Mouse (Mus musculus): Measurements from ENCODE around the gene Irf2.

The Irf2 gene

GRCm38 (mm10) chr8:46739003-46739949, at the start of gene Irf2:
Gene Irf2 (plus strand): TSS chr8:46739732.
- DNase-seq (ENCODE audit: low read depth), result peak; percentile 97

DNA sequence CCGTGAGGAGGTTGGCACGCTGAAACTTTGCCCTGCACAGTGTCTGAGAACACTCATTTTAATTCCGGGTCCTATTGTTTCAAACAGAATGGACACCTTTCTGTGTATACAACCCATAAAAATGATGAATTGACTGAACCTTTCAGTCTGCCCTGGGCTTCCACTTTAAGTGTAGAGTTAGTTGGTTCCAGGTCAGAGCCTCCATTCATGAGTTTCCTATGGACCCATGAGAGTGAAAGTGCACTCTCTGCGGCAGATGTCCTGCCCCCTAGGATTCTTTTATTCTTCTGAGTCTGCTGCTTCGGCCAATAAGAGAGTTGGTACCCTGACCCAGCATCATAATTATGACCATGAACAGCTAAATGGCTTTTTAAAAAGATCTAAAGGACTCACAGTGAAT, 49.4 kb upstream of the Irf2 start:
- DNase-seq (ENCODE audit: low read depth), result no peak

- no peak for DNase-seq (ENCODE audit: low read depth)
These were observed 49.0 kb upstream of the Irf2 start for GRCm38 (mm10) chr8:46690581-46690980.

- DNase-seq (ENCODE audit: low read depth), result no peak
These were observed 48.2 kb upstream of the Irf2 start for GRCm38 (mm10) chr8:46691360-46691759.

- peak; percentile 43 for DNase-seq (ENCODE audit: low read depth)
These were observed 43.1 kb upstream of the Irf2 start for GRCm38 (mm10) chr8:46696256-46697041.

GRCm38 (mm10) chr8:46697566-46697965, 42.0 kb upstream of the Irf2 start:
- no peak for DNase-seq (ENCODE audit: low read depth)

DNA sequence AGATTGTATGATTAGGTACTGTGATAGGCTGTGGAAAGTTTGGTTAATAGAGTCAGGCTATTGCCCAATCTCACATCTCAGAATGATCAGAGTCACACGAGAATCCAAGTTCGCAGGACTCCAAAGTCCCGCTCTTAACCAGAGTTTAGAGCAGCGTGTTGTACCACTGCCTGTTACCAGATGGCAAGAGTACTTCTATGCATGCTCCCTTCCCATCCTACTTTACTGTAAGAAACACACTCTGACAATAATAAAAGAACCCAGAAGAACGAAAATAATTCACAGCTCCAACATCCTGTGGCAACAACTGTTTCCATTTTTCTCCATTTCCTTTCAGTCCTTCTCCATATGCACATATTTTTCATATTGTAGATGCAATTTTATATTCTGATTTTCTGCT, 41.4 kb upstream of the Irf2 start:
- peak; percentile 36 for DNase-seq (ENCODE audit: low read depth)

DNA sequence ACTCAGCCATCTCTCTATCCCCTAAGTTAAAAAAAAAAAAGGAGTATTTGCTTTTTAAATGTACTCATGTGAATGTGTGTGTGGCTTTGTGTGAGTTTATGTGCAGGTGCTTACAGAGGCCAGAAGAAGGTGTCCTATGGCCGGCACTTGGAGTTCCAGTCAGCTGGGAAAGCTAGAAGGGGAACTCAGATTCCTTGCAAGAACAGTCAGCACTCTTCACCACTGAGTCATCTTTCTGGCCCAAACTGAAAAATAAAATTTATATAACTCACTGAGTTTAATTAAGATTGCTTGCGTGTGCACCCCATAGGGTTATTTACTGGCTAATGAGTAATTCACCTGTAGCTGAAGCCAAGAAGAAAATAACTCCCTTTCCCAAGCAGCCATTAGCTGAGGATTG, 34.4 kb upstream of the Irf2 start:
- DNase-seq (ENCODE audit: low read depth), result no peak

DNA sequence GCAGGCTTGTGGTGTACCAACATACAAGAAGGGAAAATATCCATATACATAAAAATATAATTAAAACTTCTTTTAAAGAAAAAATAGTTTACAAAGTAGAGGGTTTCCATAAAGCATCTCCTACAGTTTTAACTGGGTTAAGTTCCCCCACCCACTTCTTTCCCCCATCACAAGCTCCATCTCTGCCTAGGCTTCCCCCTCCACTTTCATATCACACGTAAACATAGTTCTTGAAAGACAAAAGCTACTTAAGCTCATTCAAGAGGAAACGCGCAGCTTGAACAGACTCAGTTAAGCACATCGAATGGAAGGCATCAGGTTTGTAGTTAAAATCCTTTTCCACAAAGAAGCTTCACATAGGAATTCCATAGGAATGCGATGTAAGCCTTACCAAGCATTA, 32.8 kb upstream of the Irf2 start:
- peak; percentile 50 for DNase-seq (ENCODE audit: low read depth)

GRCm38 (mm10) chr8:46709302-46709701, 30.2 kb upstream of the Irf2 start:
- no peak for DNase-seq (ENCODE audit: low read depth)

DNA sequence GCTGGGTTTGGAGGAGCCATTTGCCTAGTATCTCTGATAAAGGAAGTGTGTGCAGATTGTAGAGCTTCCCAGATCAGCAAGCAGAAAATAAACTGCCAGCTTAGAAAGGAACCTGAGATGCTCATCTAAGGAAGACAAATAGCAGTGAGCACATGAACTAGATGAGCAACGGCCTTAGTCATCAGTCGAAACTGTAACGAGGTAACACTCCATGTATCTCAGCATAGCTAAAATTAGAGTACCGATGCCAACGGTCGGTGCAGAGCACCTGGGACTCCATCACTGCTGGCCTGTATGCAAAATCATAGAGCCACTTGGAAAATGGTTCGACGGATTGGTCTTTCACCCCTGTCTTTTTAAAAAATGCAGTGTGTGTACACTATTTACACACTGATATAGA, 29.2 kb upstream of the Irf2 start:
- no peak for DNase-seq (ENCODE audit: low read depth)

GRCm38 (mm10) chr8:46711496-46711895, 28.0 kb upstream of the Irf2 start:
- DNase-seq (ENCODE audit: low read depth), result no peak

- DNase-seq (ENCODE audit: low read depth), result peak; percentile 35
These were observed 26.4 kb upstream of the Irf2 start for GRCm38 (mm10) chr8:46713178-46713577.

- peak; percentile 62 for DNase-seq (ENCODE audit: low read depth)
These were observed 25.7 kb upstream of the Irf2 start for GRCm38 (mm10) chr8:46713844-46714243.

- DNase-seq (ENCODE audit: low read depth), result peak; percentile 31
These were observed 25.1 kb upstream of the Irf2 start for GRCm38 (mm10) chr8:46714400-46714799.

DNA sequence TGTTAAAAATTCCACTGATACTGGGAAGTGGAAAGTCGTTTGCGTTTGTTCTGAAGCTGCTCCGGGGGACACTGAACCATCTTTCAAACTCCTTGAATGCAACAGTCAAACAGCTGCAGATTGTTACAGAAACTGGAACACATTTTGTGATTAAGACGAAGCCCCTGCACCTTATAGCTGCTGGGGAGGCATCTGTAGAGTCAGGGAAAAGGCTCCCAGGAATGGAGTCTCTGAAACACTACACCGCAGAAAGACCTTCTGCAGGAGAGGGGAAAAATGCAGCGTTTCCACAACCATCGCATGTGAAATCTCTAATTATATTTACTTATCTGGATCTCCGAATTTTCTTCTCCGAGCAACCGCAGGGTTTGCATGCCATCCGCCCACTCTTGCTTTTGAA, 23.1 kb upstream of the Irf2 start:
- DNase-seq (ENCODE audit: low read depth), result no peak

GRCm38 (mm10) chr8:46717170-46717569, 22.4 kb upstream of the Irf2 start:
- DNase-seq (ENCODE audit: low read depth), result no peak

DNA sequence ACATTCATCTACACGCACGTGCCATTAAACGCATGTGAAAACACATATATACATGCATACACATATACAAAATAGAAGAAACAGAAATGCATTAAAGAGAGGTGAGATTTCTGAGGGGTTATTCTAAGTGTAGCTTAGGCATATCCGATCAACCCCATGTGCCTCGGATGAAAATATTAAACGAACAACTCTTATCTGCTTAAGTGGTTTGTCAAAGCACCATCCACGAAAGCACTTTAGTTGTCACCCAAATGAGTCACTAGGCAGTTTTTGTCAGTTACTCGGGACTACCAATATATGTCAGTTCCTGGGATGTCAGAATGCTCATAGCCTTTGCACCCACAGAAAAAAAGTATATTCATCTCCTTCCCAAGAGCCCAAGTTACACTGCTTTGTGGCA, 21.2 kb upstream of the Irf2 start:
- DNase-seq (ENCODE audit: low read depth), result no peak

GRCm38 (mm10) chr8:46718747-46719146, 20.8 kb upstream of the Irf2 start:
- no peak for DNase-seq (ENCODE audit: low read depth)

- DNase-seq (ENCODE audit: low read depth), result no peak
These were observed 18.9 kb upstream of the Irf2 start for GRCm38 (mm10) chr8:46720656-46721055.

GRCm38 (mm10) chr8:46721065-46721845, 18.3 kb upstream of the Irf2 start:
- DNase-seq (ENCODE audit: low read depth), result no peak

DNA sequence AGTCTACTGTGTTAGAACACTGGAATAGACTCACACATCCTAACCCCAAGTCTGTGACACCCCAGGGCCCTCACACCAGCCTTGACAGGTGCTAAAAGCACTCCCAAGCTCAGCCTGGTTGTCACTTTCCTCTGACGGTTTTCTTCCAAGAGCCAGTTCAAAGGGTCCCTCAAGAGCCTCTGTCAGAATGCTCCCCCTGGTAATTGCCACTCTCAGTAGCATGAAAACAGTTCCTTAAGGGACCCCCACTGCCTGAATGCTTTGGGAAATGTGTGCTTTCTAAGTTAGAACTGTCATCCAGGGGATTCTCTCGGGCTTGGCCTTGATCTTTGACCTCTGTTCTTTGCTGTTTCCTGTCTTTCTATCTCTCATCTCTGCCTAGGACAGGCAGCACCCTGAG, 17.0 kb upstream of the Irf2 start:
- DNase-seq (ENCODE audit: low read depth), result no peak
